Mouse (Mus musculus) left cerebral cortex, postnatal 4 days (tissue): Measurements from ENCODE around the gene Vmn1r13. TPM values are rescaled to one million over a fixed set of nuclear protein-coding genes. Genes with fewer than 3 reads are reported as not detected.
"Not testable (repeated sequence)": the region's sequence is repeated elsewhere in the genome, so short reads cannot be mapped to it uniquely, and the experiment has no call there.

Experiments
- DNase-seq: peaks from one replicate; pipeline ENCODE4 v3.0.0-alpha.2; 2022
- intact Hi-C: fragments of 180-260 bp; cut with DNase I; formaldehyde crosslinking; loops from one replicate; pipeline ENCODE4 v1.15.1; 2025
- total RNA-seq, 2 experiments: library from RNA; stranded (reverse); gene quantifications; 2 replicates each; pipeline ENCODE4 v1.2.3; 2021

Vmn1r13 gene
- not detected for total RNA-seq

DNA sequence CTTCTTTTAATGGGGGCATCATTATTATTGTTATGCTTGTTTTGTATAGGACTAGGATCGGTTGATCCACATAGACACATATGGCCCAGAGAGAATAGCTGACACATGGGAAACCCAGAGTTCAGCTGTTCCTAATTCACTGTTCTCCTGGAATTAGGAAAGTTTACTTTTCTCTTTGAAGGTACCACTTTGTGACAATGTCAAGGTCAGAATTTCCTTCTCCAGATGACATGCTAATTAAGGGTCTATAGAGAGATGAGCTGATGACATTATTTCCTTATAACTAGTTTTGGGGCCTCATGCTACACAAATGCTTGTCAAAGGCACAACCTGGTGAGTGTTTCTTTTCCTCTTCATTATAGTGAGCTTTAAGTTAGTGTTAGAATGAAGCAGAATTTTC is at the start of gene Vmn1r13:
TSS of gene Vmn1r13 (plus strand) at position 301 of the 400 bp plus-strand sequence.
- intact Hi-C loops, DNase-seq: not testable (repeated sequence)

DNA sequence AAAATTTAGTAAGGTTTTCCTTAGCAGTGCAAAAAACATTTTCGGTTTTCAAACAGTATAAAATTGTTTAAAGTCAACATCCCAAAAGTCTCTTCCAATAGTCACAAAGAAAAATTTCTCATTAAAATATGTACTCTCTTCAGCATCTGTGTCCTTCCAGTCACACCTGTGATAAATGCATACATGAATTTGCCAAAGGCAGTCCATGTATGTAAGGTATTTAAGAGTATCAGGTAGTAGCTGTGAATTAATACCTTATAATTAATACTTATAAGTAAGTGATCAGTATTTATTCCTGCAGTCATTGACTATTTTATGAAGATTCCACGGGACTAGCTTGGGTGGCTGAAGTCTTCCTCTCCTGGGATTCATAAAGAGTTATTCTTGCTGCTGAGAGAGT is 46.5 kb upstream of the Vmn1r13 start, which contains the start of gene Vmn1r12:
TSS of gene Vmn1r12 (plus strand) at position 301 of the 400 bp plus-strand sequence.
- intact Hi-C loops: no loop called here
- DNase-seq: no peak

DNA sequence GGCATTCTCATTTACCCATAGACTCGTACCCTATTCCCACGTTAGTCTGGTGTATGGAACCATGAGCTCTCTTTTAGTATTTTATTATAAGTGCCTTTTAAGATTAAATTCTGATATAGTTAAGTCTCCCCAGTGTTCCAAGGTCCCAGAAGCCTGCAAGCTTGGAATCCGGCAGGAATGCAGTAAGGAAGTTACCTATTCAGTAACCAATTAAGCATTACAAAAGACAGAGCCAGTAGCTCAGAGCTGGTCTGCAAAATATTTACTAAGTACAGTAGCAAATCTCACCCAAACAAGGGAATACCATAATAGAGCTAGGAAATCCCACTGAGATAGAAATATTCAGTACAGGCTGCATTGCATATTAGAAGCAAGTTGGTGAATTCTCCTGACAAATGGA is 13.1 kb upstream of the Vmn1r13 start:
- intact Hi-C loops, DNase-seq: not testable (repeated sequence)

DNA sequence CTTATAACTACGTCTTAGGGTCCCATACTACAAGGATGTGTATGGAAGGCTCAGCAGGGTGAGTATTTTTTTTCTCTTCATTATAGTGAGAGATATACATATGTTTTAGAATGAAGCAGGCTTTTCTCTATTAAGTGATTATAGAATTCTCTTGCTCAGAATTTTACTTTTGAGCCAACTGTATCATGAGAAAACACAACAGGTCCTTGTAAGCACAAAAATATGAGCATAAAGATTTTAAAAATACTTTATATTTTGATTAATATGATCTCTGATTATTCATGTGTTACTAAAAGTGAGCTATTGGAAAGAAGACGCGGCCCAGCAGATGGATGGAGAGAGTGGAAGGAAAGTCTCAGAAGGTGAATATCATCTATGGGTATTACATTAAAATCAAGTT is 28.3 kb downstream of the Vmn1r13 start, which contains the start of gene Vmn1r14:
TSS of gene Vmn1r14 (plus strand) at position 301 of the 400 bp plus-strand sequence.
- intact Hi-C loops: no loop called here
- DNase-seq: no peak

DNA sequence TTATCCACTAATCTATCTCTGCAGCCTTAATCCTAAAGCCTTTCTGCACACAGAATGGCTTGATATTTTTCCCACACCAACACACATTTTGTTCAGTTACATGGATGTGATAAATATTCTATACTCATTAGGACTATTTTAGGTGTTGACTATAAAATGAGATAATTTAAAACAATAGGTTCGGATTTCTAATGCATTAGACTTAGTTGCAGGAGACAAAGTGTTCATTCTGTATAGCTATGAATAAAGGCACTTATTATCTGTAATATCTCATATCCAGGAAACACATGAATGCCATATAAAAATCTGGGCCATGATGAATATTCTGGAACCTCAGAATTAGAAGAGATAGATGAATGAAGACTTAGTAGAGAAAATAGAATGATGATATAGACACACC is 54.6 kb downstream of the Vmn1r13 start, which contains the start of gene Vmn1r15:
TSS of gene Vmn1r15 (plus strand) at position 301 of the 400 bp plus-strand sequence.
- DNase-seq: no peak
- intact Hi-C loops: no loop called here

DNA sequence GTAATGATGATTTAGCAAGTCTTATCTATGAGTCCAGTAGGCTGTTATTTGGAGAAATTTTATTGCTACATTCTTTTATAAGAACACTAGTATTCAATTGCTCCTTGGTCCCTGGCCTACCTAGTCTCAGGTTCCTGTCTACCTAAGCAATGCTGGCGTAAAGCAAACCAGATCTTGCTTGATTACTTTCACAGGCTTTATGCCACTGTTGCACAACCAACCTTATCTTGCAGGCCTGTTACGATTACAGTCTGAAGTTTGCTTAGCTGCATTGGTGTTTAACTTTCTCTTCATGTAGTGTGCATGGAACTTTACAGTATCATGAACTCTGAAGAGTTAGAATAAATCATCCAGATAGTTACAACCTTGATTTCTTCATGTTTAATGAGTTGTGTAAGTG is 57.9 kb downstream of the Vmn1r13 start:
- intact Hi-C loops: no loop called here
- DNase-seq: no peak

Other genes with a start within 250 kb of the Vmn1r13 start
- not detected for gene Vmn1r5, start 233.0 kb upstream of the Vmn1r13 start, total RNA-seq
- not detected for gene Vmn1r6, start 206.0 kb upstream of the Vmn1r13 start, total RNA-seq
- not detected for gene Vmn1r7, start 178.0 kb upstream of the Vmn1r13 start, total RNA-seq
- not detected for gene Vmn1r8, start 171.0 kb upstream of the Vmn1r13 start, total RNA-seq
- not detected for gene Vmn1r9, start 136.5 kb upstream of the Vmn1r13 start, total RNA-seq
- gene Vmn1r10, start 93.8 kb upstream of the Vmn1r13 start, total RNA-seq: not detected
- not detected for gene Vmn1r11, start 69.8 kb upstream of the Vmn1r13 start, total RNA-seq
- under 1 TPM in 1 of 2 experiments, not detected in 1; 0.06 TPM for gene Vmn1r12, start 46.4 kb upstream of the Vmn1r13 start, total RNA-seq
- gene Vmn1r14, start 28.4 kb downstream of the Vmn1r13 start, total RNA-seq: not detected
- gene Vmn1r15, start 54.7 kb downstream of the Vmn1r13 start, total RNA-seq: not detected
- gene Vmn1r16, start 126.2 kb downstream of the Vmn1r13 start, total RNA-seq: not detected
- not detected for gene Vmn1r17, start 160.4 kb downstream of the Vmn1r13 start, total RNA-seq
- under 1 TPM in 1 of 2 experiments, not detected in 1; 0.06 TPM for gene Vmn1r18, start 192.5 kb downstream of the Vmn1r13 start, total RNA-seq
- not detected for gene Vmn1r19, start 200.5 kb downstream of the Vmn1r13 start, total RNA-seq
- gene Vmn1r20, start 225.6 kb downstream of the Vmn1r13 start, total RNA-seq: not detected